Mouse (Mus musculus): ENCODE data around the gene AL607142.1. TPM values are rescaled to one million over a fixed set of nuclear protein-coding genes. Genes with fewer than 3 reads are reported as not detected.
A peak's percentile ranks its signal among the peaks of the same experiment; 100 is the strongest.

The AL607142.1 gene
- not detected in 2 replicates for polyA plus RNA-seq (2015; fragmentation: Nextera tagmentation; extraction: Ambion mirVana)

- H3K9ac ChIP-seq: no peak within 1 kb of the TSS
- H3K4me3 ChIP-seq: no peak within 1 kb of the TSS
- H3K9me3 ChIP-seq: no peaks in the 10 kb centered on the region
- no peak within 1 kb of the TSS for H3K27ac ChIP-seq (replicated peaks)
- no peak for ATAC-seq (ENCODE audit: low read depth)
- no peaks in the 10 kb centered on the region for H3K27me3 ChIP-seq
- no peak within 1 kb of the TSS for H3K4me2 ChIP-seq
- peaks cover 12% of the 10 kb centered on the region for H3K4me1 ChIP-seq (replicated peaks)
- H3K36me3 ChIP-seq: no peaks in the 10 kb centered on the region
- 94% methylated on average over 10 of the region's 10 CpGs for WGBS
Measured at GRCm38 (mm10) chr4:120064696-120065095, at the start of gene AL607142.1. AL607142.1 (plus strand) TSS chr4:120064996.

GRCm38 (mm10) chr4:120018426-120018825 lies 46.4 kb upstream of the AL607142.1 start:
- H3K4me2 ChIP-seq: no peak overlapping the region
- ATAC-seq (ENCODE audit: low read depth): no peak
- no peak overlapping the region for H3K27ac ChIP-seq (replicated peaks)
- no peak overlapping the region for H3K4me3 ChIP-seq
- no peak overlapping the region for H3K9ac ChIP-seq
- peaks cover 7% of the 10 kb centered on the region; the same call in 1 of the 2 replicates for H3K4me1 ChIP-seq (replicated peaks)
- no peaks in the 10 kb centered on the region for H3K27me3 ChIP-seq
- WGBS: 86% methylated on average over 5 of the region's 5 CpGs
- H3K9me3 ChIP-seq: no peaks in the 10 kb centered on the region
- H3K36me3 ChIP-seq: no peaks in the 10 kb centered on the region

GRCm38 (mm10) chr4:120022392-120022791 lies 42.4 kb upstream of the AL607142.1 start:
- no peak overlapping the region for H3K4me3 ChIP-seq
- H3K9ac ChIP-seq: no peak overlapping the region
- H3K27me3 ChIP-seq: no peaks in the 10 kb centered on the region
- WGBS: 60% methylated on average over 3 of the region's 3 CpGs
- no peaks in the 10 kb centered on the region for H3K9me3 ChIP-seq
- no peak overlapping the region for H3K27ac ChIP-seq (replicated peaks)
- no peak overlapping the region for H3K4me2 ChIP-seq
- H3K4me1 ChIP-seq (replicated peaks): peaks cover 11% of the 10 kb centered on the region
- no peaks in the 10 kb centered on the region for H3K36me3 ChIP-seq
- ATAC-seq (ENCODE audit: low read depth): no peak

- no peak overlapping the region for H3K9ac ChIP-seq
- H3K4me1 ChIP-seq (replicated peaks): peaks cover 6% of the 10 kb centered on the region
- ATAC-seq (ENCODE audit: low read depth): no peak
- H3K4me3 ChIP-seq: no peak overlapping the region
- 93% methylated on average over 4 of the region's 4 CpGs for WGBS
- no peak overlapping the region for H3K27ac ChIP-seq (replicated peaks)
- no peaks in the 10 kb centered on the region for H3K27me3 ChIP-seq
- no peaks in the 10 kb centered on the region for H3K36me3 ChIP-seq
- H3K4me2 ChIP-seq: no peak overlapping the region
- H3K9me3 ChIP-seq: no peaks in the 10 kb centered on the region
Measured at GRCm38 (mm10) chr4:120023221-120023840, 41.5 kb upstream of the AL607142.1 start.

- H3K4me1 ChIP-seq (replicated peaks): peaks cover 6% of the 10 kb centered on the region
- 43% methylated on average over 10 of the region's 10 CpGs for WGBS
- H3K4me3 ChIP-seq: no peak overlapping the region
- no peaks in the 10 kb centered on the region for H3K9me3 ChIP-seq
- no peaks in the 10 kb centered on the region for H3K36me3 ChIP-seq
- no peaks in the 10 kb centered on the region for H3K27me3 ChIP-seq
- ATAC-seq (ENCODE audit: low read depth): peak; percentile 61; the same call in 1 of the 2 replicates
- H3K27ac ChIP-seq (replicated peaks): peak overlapping the region; percentile 46; the same call in 1 of the 2 replicates
- no peak overlapping the region for H3K4me2 ChIP-seq
- H3K9ac ChIP-seq: no peak overlapping the region
Measured at GRCm38 (mm10) chr4:120024071-120024470, 40.7 kb upstream of the AL607142.1 start.

GRCm38 (mm10) chr4:120027671-120028070 lies 37.1 kb upstream of the AL607142.1 start:
- no peaks in the 10 kb centered on the region for H3K36me3 ChIP-seq
- H3K27me3 ChIP-seq: peaks cover 29% of the 10 kb centered on the region
- no peak overlapping the region for H3K9ac ChIP-seq
- H3K9me3 ChIP-seq: no peaks in the 10 kb centered on the region
- no peak overlapping the region for H3K4me3 ChIP-seq
- H3K4me2 ChIP-seq: no peak overlapping the region
- peaks cover 14% of the 10 kb centered on the region for H3K4me1 ChIP-seq (replicated peaks)
- H3K27ac ChIP-seq (replicated peaks): no peak overlapping the region
- ATAC-seq (ENCODE audit: low read depth): no peak
- 81% methylated on average over 1 of the region's 1 CpGs for WGBS

GRCm38 (mm10) chr4:120029937-120030336 lies 34.9 kb upstream of the AL607142.1 start:
- Histone ChIP-seq H3K36me3 (no peaks in the 10 kb centered on the region), H3K4me3 (no peak overlapping the region), H3K9ac (no peak overlapping the region), H3K9me3 (no peaks in the 10 kb centered on the region), H3K4me1 (replicated peaks) (peaks cover 18% of the 10 kb centered on the region), H3K27ac (replicated peaks) (no peak overlapping the region), H3K27me3 (peaks cover 51% of the 10 kb centered on the region), H3K4me2 (no peak overlapping the region)
- 93% methylated on average over 1 of the region's 1 CpGs for WGBS
- no peak for ATAC-seq (ENCODE audit: low read depth)

- peak overlapping the region; percentile 61 for H3K4me3 ChIP-seq
- no peaks in the 10 kb centered on the region for H3K9me3 ChIP-seq
- peak overlapping the region; percentile 77 for H3K27ac ChIP-seq (replicated peaks)
- under 1% methylated on average over 41 of the region's 70 CpGs for WGBS
- H3K9ac ChIP-seq: peak overlapping the region; percentile 80
- H3K36me3 ChIP-seq: no peaks in the 10 kb centered on the region
- ATAC-seq (ENCODE audit: low read depth): peak; percentile 82
- H3K4me2 ChIP-seq: peak overlapping the region; percentile 93
- H3K27me3 ChIP-seq: peaks cover 63% of the 10 kb centered on the region
- peaks cover 24% of the 10 kb centered on the region for H3K4me1 ChIP-seq (replicated peaks)
Measured at GRCm38 (mm10) chr4:120032320-120032983, 32.3 kb upstream of the AL607142.1 start.

- H3K4me1 ChIP-seq (replicated peaks): peaks cover 24% of the 10 kb centered on the region
- ATAC-seq (ENCODE audit: low read depth): peak; percentile 46; the same call in 1 of the 2 replicates
- peaks cover 63% of the 10 kb centered on the region for H3K27me3 ChIP-seq
- peak overlapping the region; percentile 80 for H3K9ac ChIP-seq
- H3K4me2 ChIP-seq: peak overlapping the region; percentile 93
- peak overlapping the region; percentile 61 for H3K4me3 ChIP-seq
- H3K36me3 ChIP-seq: no peaks in the 10 kb centered on the region
- H3K27ac ChIP-seq (replicated peaks): peak overlapping the region; percentile 77
- under 1% methylated on average over 38 of the region's 38 CpGs for WGBS
- no peaks in the 10 kb centered on the region for H3K9me3 ChIP-seq
Measured at GRCm38 (mm10) chr4:120032984-120033355, 31.8 kb upstream of the AL607142.1 start.

GRCm38 (mm10) chr4:120036294-120036693 lies 28.5 kb upstream of the AL607142.1 start:
- 84% methylated on average over 4 of the region's 4 CpGs for WGBS
- H3K4me1 ChIP-seq (replicated peaks): peaks cover 24% of the 10 kb centered on the region
- no peaks in the 10 kb centered on the region for H3K36me3 ChIP-seq
- peaks cover 48% of the 10 kb centered on the region for H3K27me3 ChIP-seq
- H3K9me3 ChIP-seq: no peaks in the 10 kb centered on the region
- ATAC-seq (ENCODE audit: low read depth): no peak
- H3K9ac ChIP-seq: no peak overlapping the region
- 0 out of 2 replicates have a peak overlapping the region, but pooled peaks have one; percentile 77 for H3K27ac ChIP-seq (replicated peaks)
- H3K4me3 ChIP-seq: no peak overlapping the region
- H3K4me2 ChIP-seq: no peak overlapping the region

- no peak overlapping the region for H3K4me3 ChIP-seq
- H3K36me3 ChIP-seq: no peaks in the 10 kb centered on the region
- H3K4me1 ChIP-seq (replicated peaks): peaks cover 23% of the 10 kb centered on the region
- no peak overlapping the region for H3K9ac ChIP-seq
- WGBS: 48% methylated on average over 7 of the region's 7 CpGs
- no peaks in the 10 kb centered on the region for H3K9me3 ChIP-seq
- ATAC-seq (ENCODE audit: low read depth): no peak
- H3K4me2 ChIP-seq: no peak overlapping the region
- H3K27me3 ChIP-seq: peaks cover 41% of the 10 kb centered on the region
- H3K27ac ChIP-seq (replicated peaks): peak overlapping the region; percentile 18; the same call in 1 of the 2 replicates
Measured at GRCm38 (mm10) chr4:120037007-120037406, 27.8 kb upstream of the AL607142.1 start.

- Histone ChIP-seq H3K9me3 (no peaks in the 10 kb centered on the region), H3K27me3 (peaks cover 4% of the 10 kb centered on the region; the same call in 1 of the 2 replicates), H3K36me3 (no peaks in the 10 kb centered on the region), H3K9ac (no peak overlapping the region), H3K27ac (replicated peaks) (no peak overlapping the region), H3K4me2 (no peak overlapping the region), H3K4me1 (replicated peaks) (peaks cover 3% of the 10 kb centered on the region; the same call in 1 of the 2 replicates), H3K4me3 (no peak overlapping the region)
- no peak for ATAC-seq (ENCODE audit: low read depth)
- whole genome bisulfite sequencing: 73% methylated on average over 2 of the region's 2 CpGs
Measured at GRCm38 (mm10) chr4:120041520-120041919, 23.3 kb upstream of the AL607142.1 start.
